Mouse (Mus musculus): Measurements from ENCODE around the gene Pms2.

Gene Pms2

GRCm38 (mm10) chr5:143932831-143933230 lies 23.1 kb downstream of the Pms2 start, which contains the start of gene Rsph10b:
Rsph10b (plus strand) TSS chr5:143933035.
- DNase-seq (ENCODE audit: low spot score in 2 of 2): no peak

GRCm38 (mm10) chr5:143933414-143933813 lies 23.6 kb downstream of the Pms2 start:
- no peak for DNase-seq (ENCODE audit: low spot score in 2 of 2)

GRCm38 (mm10) chr5:143933875-143934274 lies 24.1 kb downstream of the Pms2 start:
- no peak for DNase-seq (ENCODE audit: low spot score in 2 of 2)

- DNase-seq (ENCODE audit: low spot score in 2 of 2): no peak
These were observed 26.4 kb downstream of the Pms2 start for GRCm38 (mm10) chr5:143936156-143936555.

GRCm38 (mm10) chr5:143941588-143941987 lies 31.8 kb downstream of the Pms2 start:
- no peak for DNase-seq (ENCODE audit: low spot score in 2 of 2)

GRCm38 (mm10) chr5:143943231-143944125 lies 33.7 kb downstream of the Pms2 start:
- peak; percentile 58 to 79 for DNase-seq (ENCODE audit: low spot score in 2 of 2)

GRCm38 (mm10) chr5:143948361-143948760 lies 38.6 kb downstream of the Pms2 start:
- no peak for DNase-seq (ENCODE audit: low spot score in 2 of 2)

- DNase-seq (ENCODE audit: low spot score in 2 of 2): no peak
These were observed 40.3 kb downstream of the Pms2 start for GRCm38 (mm10) chr5:143950016-143950415.

- no peak for DNase-seq (ENCODE audit: low spot score in 2 of 2)
These were observed 47.3 kb downstream of the Pms2 start for GRCm38 (mm10) chr5:143957101-143957500.

GRCm38 (mm10) chr5:143959551-143959950 lies 49.8 kb downstream of the Pms2 start:
- no peak for DNase-seq (ENCODE audit: low spot score in 2 of 2)

GRCm38 (mm10) chr5:143961176-143961575 lies 51.4 kb downstream of the Pms2 start:
- DNase-seq (ENCODE audit: low spot score in 2 of 2): no peak

GRCm38 (mm10) chr5:143965586-143966345 lies 56.0 kb downstream of the Pms2 start:
- no peak for DNase-seq (ENCODE audit: low spot score in 2 of 2)

- DNase-seq (ENCODE audit: low spot score in 2 of 2): no peak
These were observed 56.9 kb downstream of the Pms2 start for GRCm38 (mm10) chr5:143966671-143967070.

GRCm38 (mm10) chr5:143972628-143973027 lies 62.9 kb downstream of the Pms2 start:
- no peak for DNase-seq (ENCODE audit: low spot score in 2 of 2)

GRCm38 (mm10) chr5:143974931-143975630 lies 65.3 kb downstream of the Pms2 start:
- DNase-seq (ENCODE audit: low spot score in 2 of 2): peak in 1 of 2 experiments; percentile 38

- DNase-seq (ENCODE audit: low spot score in 2 of 2): no peak
These were observed 65.8 kb downstream of the Pms2 start for GRCm38 (mm10) chr5:143975631-143975933.

- no peak for DNase-seq (ENCODE audit: low spot score in 2 of 2)
These were observed 66.5 kb downstream of the Pms2 start for GRCm38 (mm10) chr5:143976232-143976631.

- no peak for DNase-seq (ENCODE audit: low spot score in 2 of 2)
These were observed 67.1 kb downstream of the Pms2 start for GRCm38 (mm10) chr5:143976726-143977431.

- DNase-seq (ENCODE audit: low spot score in 2 of 2): no peak
These were observed 71.1 kb downstream of the Pms2 start for GRCm38 (mm10) chr5:143980858-143981257.

GRCm38 (mm10) chr5:143982361-143982760 lies 72.6 kb downstream of the Pms2 start:
- no peak for DNase-seq (ENCODE audit: low spot score in 2 of 2)
